Mouse (Mus musculus) spleen, adult 2 months (tissue): ENCODE measurements around the gene Myo1d.

Experiments
- CTCF ChIP-seq: fragments of 200-500 bp; IDR thresholded peaks from 2 replicates; pipeline ENCODE4 v1.5.1; 2011; ENCODE audit warnings: mild to moderate bottlenecking, inconsistent platforms; ENCODE audit not compliant: insufficient read depth, insufficient read length, insufficient replicate concordance; ENCODE audit errors: extremely low read depth
- POLR2A ChIP-seq: fragments of 200-500 bp; IDR thresholded peaks from 2 replicates; pipeline ENCODE4 v1.6.1; 2011; ENCODE audit warnings: low read depth, low read length, inconsistent platforms

GRCm38 (mm10) chr11:80622233-80623037, 157.4 kb downstream of the Myo1d start:
- no peak for TF ChIP-seq CTCF
- no peak for TF ChIP-seq POLR2A
